Mouse (Mus musculus): ENCODE data around the gene Fgfr2. TPM values are rescaled to one million over a fixed set of nuclear protein-coding genes. Genes with fewer than 3 reads are reported as not detected.

The Fgfr2 gene
- polyA plus RNA-seq, 1 experiment from 2014 or later: 39.4 TPM

DNA sequence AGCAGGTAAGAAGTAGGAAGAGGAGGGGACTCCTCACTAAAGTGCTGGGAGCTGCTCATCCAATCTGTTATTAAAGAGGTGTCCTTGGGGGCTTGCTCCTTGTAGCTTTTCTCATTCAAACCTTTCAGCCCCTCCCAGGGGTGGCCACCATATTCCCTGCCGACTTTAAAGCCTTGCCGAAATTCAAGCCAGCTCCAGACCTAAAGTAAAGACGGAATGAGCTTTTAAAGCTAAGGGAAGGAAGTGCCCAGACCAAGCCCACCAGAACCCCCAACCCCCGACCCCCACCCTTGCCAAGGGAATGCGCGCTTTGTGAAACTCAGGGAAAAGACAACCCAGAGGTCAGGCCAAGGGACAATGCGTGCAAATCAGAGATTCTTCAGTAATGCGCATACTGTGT, 522.2 kb downstream of the Fgfr2 start:
- no peak overlapping the region for H3K4me2 ChIP-seq (replicated peaks)
- ATAC-seq: no peak
- no peak overlapping the region for H3K4me3 ChIP-seq (replicated peaks)
- no peaks in the 10 kb centered on the region for H3K9me3 ChIP-seq
- peaks cover 49% of the 10 kb centered on the region for H3K4me1 ChIP-seq (replicated peaks)
- H3K27me3 ChIP-seq: peaks cover 95% of the 10 kb centered on the region
- WGBS: 5% methylated on average over 8 of the region's 8 CpGs
- H3K36me3 ChIP-seq: no peaks in the 10 kb centered on the region
- no peak overlapping the region for H3K27ac ChIP-seq
- no peak overlapping the region for H3K9ac ChIP-seq (replicated peaks)

DNA sequence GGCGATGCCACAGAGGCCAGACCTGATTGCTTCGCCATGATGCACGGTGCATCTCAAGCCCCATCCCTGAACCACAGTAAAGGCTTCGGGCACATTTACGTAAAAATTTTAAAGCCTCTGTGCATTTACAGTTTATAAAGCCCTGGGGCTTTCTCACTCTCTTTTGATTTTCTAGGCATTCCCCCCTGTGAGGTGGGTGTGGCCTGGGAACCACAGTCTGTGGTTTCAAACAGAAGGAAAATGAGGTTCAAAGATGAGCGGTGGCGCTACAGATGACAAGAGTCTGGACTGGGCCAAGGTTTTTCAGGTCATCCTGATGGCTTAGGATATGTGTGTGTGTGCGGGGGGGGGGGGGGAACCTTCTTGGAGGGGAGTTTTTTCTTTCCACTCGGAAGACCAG, 523.1 kb downstream of the Fgfr2 start:
- Histone ChIP-seq H3K4me1 (replicated peaks) (peaks cover 49% of the 10 kb centered on the region), H3K4me2 (replicated peaks) (peak overlapping the region; percentile 65), H3K36me3 (no peaks in the 10 kb centered on the region), H3K27ac (no peak overlapping the region), H3K9me3 (no peaks in the 10 kb centered on the region), H3K4me3 (replicated peaks) (peak overlapping the region; percentile 36), H3K27me3 (peaks cover 98% of the 10 kb centered on the region), H3K9ac (replicated peaks) (no peak overlapping the region)
- ATAC-seq: no peak
- under 1% methylated on average over 9 of the region's 9 CpGs for WGBS

- Histone ChIP-seq H3K4me2 (replicated peaks) (peak within 1 kb of the TSS; percentile 65), H3K4me3 (replicated peaks) (peak within 1 kb of the TSS; percentile 45), H3K27me3 (peaks cover 94% of the 10 kb centered on the region), H3K9me3 (no peaks in the 10 kb centered on the region), H3K36me3 (no peaks in the 10 kb centered on the region), H3K4me1 (replicated peaks) (peaks cover 49% of the 10 kb centered on the region), H3K27ac (no peak within 1 kb of the TSS), H3K9ac (replicated peaks) (no peak within 1 kb of the TSS; the same call in 1 of the 2 replicates)
- WGBS: under 1% methylated on average over 47 of the region's 52 CpGs
- ATAC-seq: no peak
Measured at GRCm38 (mm10) chr7:132599071-132599975, 523.8 kb downstream of the Fgfr2 start, which contains the start of gene Nkx1-2. Gene Nkx1-2, minus strand, starts transcription at chr7:132599637.

- WGBS: under 1% methylated on average over 59 of the region's 60 CpGs
- peak; percentile 43; the same call in 1 of the 2 replicates for ATAC-seq
- Histone ChIP-seq H3K9ac (replicated peaks) (peak overlapping the region; percentile 12), H3K9me3 (no peaks in the 10 kb centered on the region), H3K27ac (no peak overlapping the region), H3K36me3 (no peaks in the 10 kb centered on the region), H3K4me1 (replicated peaks) (peaks cover 45% of the 10 kb centered on the region), H3K27me3 (peaks cover 86% of the 10 kb centered on the region), H3K4me2 (replicated peaks) (peak overlapping the region; percentile 76), H3K4me3 (replicated peaks) (peak overlapping the region; percentile 45)
Measured at GRCm38 (mm10) chr7:132597251-132598041, 525.7 kb downstream of the Fgfr2 start.

DNA sequence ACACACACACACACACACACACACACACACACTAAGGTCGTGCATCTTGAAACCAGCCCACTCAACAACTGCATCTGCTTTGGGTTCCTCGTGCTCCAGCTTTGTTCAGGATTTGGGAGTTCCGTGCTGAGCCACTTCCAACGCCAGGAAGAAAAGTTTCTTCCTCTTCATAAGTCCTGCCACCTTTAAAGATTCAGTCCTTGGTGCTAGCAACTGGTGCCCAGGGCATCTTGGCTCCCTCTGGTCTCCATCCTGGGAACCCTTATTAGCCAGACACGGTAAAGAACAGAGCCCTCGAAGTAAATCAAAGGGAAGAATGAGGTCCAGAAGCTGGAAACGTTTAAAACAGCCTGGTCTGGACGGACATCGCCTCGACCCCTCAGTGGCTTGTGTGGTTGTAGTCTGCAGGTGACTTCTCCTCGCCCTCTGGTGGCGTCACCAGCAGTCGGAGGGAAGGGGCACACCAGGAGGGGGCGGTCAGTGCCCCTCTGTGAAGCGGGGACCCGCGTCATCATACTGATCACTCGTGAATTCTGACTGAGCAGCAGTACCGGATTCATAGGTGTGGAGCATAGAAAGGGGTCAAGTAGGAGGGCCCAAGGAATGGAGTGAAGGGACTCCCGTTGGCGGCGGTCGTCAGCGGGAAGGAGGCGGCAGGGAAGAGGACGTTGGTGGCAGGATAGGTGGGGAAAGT, 526.4 kb downstream of the Fgfr2 start:
- no peaks in the 10 kb centered on the region for H3K36me3 ChIP-seq
- peak overlapping the region; percentile 45 for H3K4me3 ChIP-seq (replicated peaks)
- no peaks in the 10 kb centered on the region for H3K9me3 ChIP-seq
- H3K27me3 ChIP-seq: peaks cover 78% of the 10 kb centered on the region
- peak; percentile 30; the same call in 1 of the 2 replicates for ATAC-seq
- WGBS: 6% methylated on average over 26 of the region's 26 CpGs
- no peak overlapping the region for H3K27ac ChIP-seq
- peak overlapping the region; percentile 12 for H3K9ac ChIP-seq (replicated peaks)
- peak overlapping the region; percentile 76 for H3K4me2 ChIP-seq (replicated peaks)
- H3K4me1 ChIP-seq (replicated peaks): peaks cover 39% of the 10 kb centered on the region

GRCm38 (mm10) chr7:132595787-132596186, 527.4 kb downstream of the Fgfr2 start:
- H3K27me3 ChIP-seq: peaks cover 69% of the 10 kb centered on the region
- H3K9me3 ChIP-seq: no peaks in the 10 kb centered on the region
- ATAC-seq: no peak
- no peak overlapping the region for H3K4me2 ChIP-seq (replicated peaks)
- H3K27ac ChIP-seq: no peak overlapping the region
- H3K9ac ChIP-seq (replicated peaks): no peak overlapping the region
- 79% methylated on average over 3 of the region's 3 CpGs for WGBS
- H3K4me3 ChIP-seq (replicated peaks): no peak overlapping the region
- H3K36me3 ChIP-seq: no peaks in the 10 kb centered on the region
- peaks cover 36% of the 10 kb centered on the region for H3K4me1 ChIP-seq (replicated peaks)

GRCm38 (mm10) chr7:132594325-132594724, 528.8 kb downstream of the Fgfr2 start:
- Histone ChIP-seq H3K4me1 (replicated peaks) (peaks cover 21% of the 10 kb centered on the region), H3K27ac (no peak overlapping the region), H3K9ac (replicated peaks) (no peak overlapping the region), H3K36me3 (no peaks in the 10 kb centered on the region), H3K27me3 (peaks cover 54% of the 10 kb centered on the region), H3K4me3 (replicated peaks) (no peak overlapping the region), H3K4me2 (replicated peaks) (no peak overlapping the region), H3K9me3 (no peaks in the 10 kb centered on the region)
- WGBS: 95% methylated on average over 2 of the region's 2 CpGs
- ATAC-seq: no peak

DNA sequence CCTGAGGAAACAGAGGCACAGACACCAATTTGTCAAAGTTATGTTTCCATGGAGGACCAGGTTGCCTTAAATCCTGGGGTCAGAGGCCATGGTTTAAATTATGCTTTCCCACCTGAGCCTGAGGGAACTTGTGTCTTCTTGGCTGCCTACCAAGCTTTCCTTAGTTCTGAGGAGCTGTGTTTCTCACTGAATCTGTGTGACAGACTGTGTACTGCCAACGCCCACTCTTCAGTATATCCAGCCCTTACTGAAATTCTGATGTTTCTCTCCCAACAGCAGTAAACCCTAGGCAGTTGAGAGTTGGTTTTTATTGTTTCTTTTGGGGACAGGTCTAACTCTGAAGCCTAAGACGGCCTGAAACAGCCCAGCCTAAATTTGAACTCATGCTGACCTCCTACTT, 529.4 kb downstream of the Fgfr2 start:
- Histone ChIP-seq H3K4me1 (replicated peaks) (peaks cover 18% of the 10 kb centered on the region), H3K9ac (replicated peaks) (no peak overlapping the region), H3K36me3 (no peaks in the 10 kb centered on the region), H3K27me3 (peaks cover 49% of the 10 kb centered on the region), H3K4me2 (replicated peaks) (no peak overlapping the region), H3K9me3 (no peaks in the 10 kb centered on the region), H3K27ac (no peak overlapping the region), H3K4me3 (replicated peaks) (no peak overlapping the region)
- 79% methylated on average over 2 of the region's 2 CpGs for WGBS
- ATAC-seq: no peak

GRCm38 (mm10) chr7:132589610-132590009, 533.5 kb downstream of the Fgfr2 start:
- H3K9me3 ChIP-seq: no peaks in the 10 kb centered on the region
- no peaks in the 10 kb centered on the region for H3K4me1 ChIP-seq (replicated peaks)
- no peak overlapping the region for H3K9ac ChIP-seq (replicated peaks)
- no peak overlapping the region for H3K4me3 ChIP-seq (replicated peaks)
- 0 out of 2 replicates have a peak, but pooled peaks cover 9% of the 10 kb centered on the region for H3K27me3 ChIP-seq
- no peak for ATAC-seq
- H3K36me3 ChIP-seq: no peaks in the 10 kb centered on the region
- no peak overlapping the region for H3K27ac ChIP-seq
- 64% methylated on average over 5 of the region's 5 CpGs for WGBS
- H3K4me2 ChIP-seq (replicated peaks): no peak overlapping the region

DNA sequence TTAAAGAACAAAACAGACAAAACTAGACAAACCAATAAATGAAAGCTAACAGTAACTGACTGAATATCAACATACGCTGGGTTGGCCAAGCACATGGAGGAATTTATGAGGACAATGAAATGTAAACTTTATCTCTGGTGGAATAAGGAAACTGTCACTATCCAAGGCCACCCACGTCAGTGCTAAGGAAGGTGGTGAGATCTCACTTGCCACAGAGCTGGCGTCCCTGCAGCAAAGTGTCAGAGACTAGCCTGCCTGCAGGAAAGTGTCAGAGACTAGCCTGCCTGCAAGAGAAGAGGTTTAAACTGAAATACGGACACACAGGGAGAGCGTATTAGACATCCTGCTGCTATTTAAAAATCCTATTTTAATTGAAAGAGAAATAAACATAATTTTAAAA, 536.0 kb downstream of the Fgfr2 start:
- no peak overlapping the region for H3K27ac ChIP-seq
- no peak overlapping the region for H3K4me2 ChIP-seq (replicated peaks)
- 78% methylated on average over 5 of the region's 5 CpGs for WGBS
- no peak overlapping the region for H3K4me3 ChIP-seq (replicated peaks)
- ATAC-seq: no peak
- H3K27me3 ChIP-seq: no peaks in the 10 kb centered on the region
- no peaks in the 10 kb centered on the region for H3K9me3 ChIP-seq
- H3K36me3 ChIP-seq: no peaks in the 10 kb centered on the region
- no peak overlapping the region for H3K9ac ChIP-seq (replicated peaks)
- no peaks in the 10 kb centered on the region for H3K4me1 ChIP-seq (replicated peaks)

DNA sequence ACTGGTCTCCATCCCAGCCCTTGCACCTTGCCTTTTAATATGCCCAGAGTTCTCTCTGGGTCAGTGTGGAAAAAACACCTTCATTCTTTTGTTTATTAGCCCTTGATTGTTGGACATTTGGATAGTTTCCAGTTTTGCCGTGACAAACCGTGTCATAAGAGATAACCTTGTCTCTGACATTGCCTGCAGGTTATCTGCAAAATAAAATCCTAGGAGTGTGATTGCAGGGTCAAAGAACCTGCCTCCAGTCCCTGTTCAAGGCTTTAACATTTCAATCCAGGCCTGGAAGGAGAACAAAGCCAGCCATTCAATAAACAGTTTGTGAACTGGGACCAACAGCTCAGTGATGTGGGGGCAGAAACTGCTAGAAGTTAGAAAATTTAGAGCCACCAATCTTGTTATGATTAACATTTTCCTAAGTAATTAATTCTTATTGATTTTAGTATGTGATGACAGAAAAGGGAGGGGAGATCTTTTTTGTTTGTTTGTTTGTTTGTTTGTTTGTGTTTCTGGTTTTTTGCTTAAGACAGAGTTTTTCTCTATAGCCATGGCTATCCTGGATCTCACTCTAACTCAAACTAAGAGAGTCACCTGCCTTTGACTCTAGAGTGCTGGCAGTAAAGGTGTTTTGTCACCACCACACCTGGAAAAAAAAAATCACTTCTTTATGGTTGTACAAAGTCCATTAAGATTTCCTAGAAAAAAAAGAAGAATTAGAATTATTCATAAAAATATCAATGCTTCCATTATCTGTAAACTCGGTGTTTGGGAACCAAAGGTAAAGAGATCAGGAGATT, 537.3 kb downstream of the Fgfr2 start:
- 76% methylated on average over 3 of the region's 3 CpGs for WGBS

More for the DNA sequence above, 537.3 kb downstream of the Fgfr2 start:
- no peaks in the 10 kb centered on the region for H3K4me1 ChIP-seq (replicated peaks)
- H3K9me3 ChIP-seq: no peaks in the 10 kb centered on the region
- H3K9ac ChIP-seq (replicated peaks): no peak overlapping the region
- no peak for ATAC-seq
- H3K4me2 ChIP-seq (replicated peaks): no peak overlapping the region
- H3K4me3 ChIP-seq (replicated peaks): no peak overlapping the region
- no peaks in the 10 kb centered on the region for H3K36me3 ChIP-seq
- H3K27ac ChIP-seq: no peak overlapping the region
- H3K27me3 ChIP-seq: no peaks in the 10 kb centered on the region

Measured in midbrain, embryonic 13.5 days (tissue).